Mouse (Mus musculus) cerebellum, adult 11-12 months (tissue): ENCODE measurements around the gene Cfap300.

ENCODE experiments used
- DNase-seq: peaks from one replicate; pipeline ENCODE4 v3.0.0; 2022

The Cfap300 gene

DNA sequence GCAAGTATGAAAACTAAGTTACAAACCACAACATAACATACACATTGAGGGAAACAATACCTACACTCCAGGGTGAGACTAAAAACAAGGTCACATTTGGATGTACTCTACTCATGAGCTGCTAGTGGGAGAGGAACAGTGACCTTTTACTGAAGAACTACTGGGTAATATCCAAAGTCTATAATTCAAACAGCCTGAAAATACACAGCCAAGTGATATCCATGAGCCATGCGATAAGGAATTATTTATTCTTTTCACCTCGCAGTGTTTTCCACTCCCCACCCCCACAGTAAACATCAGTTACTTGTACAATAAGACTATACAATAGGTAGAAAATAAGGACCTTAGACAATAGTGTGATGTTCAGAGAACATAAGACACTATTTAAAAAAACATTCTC lies 62.5 kb downstream of the Cfap300 start:
- DNase-seq = no peak

- DNase-seq = no peak
Observed at GRCm38 (mm10) chr9:7979153-7979916, 63.3 kb downstream of the Cfap300 start.

- DNase-seq = no peak
Observed at GRCm38 (mm10) chr9:7978502-7978901, 64.1 kb downstream of the Cfap300 start.

GRCm38 (mm10) chr9:7977587-7977986 lies 65.0 kb downstream of the Cfap300 start:
- no peak for DNase-seq

- no peak for DNase-seq
Observed at GRCm38 (mm10) chr9:7971993-7972392, 70.6 kb downstream of the Cfap300 start.
